Mouse (Mus musculus) NIH3T3 (cell line): ENCODE data around the gene Krt18.
"Not testable (repeated sequence)": the region's sequence is repeated elsewhere in the genome, so short reads cannot be mapped to it uniquely, and the experiment has no call there.

Experiments
- DNase-seq: peaks from one replicate; pipeline ENCODE4 v3.0.0-alpha.2; 2012; ENCODE audit warnings: low read depth

Krt18 gene

DNA sequence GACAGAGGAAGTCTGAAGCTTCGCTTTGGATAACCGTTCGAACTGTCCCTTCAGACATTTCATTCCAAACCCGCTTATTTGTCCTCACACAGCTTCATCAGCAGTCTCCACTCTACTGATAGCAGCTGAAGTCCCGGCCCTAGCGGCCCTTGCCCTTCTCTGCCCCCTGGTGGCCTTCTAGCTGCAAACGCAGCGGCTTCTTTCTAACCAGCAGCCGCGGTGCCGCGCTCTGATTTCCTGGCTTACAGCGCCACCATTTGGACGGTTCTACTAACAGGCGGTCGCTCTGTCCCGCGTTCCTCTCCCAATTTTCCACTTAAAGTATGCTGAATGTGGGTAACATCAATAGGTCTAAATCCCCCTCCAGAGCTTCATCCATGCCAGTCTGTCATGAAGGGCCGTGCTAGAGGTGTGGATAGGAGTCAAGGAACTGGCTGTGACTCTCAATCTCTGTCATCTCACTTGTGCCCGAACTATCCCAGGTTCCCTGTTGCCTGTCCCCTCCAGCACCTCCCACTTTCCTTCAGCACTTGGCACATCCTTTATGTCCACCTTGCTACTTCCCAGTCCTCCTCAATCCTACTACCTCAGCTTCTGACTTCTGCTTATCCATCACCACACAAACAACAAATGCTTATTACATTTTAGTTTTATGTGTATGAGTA lies 37.8 kb downstream of the Krt18 start:
- DNase-seq, result peak; percentile 98

DNA sequence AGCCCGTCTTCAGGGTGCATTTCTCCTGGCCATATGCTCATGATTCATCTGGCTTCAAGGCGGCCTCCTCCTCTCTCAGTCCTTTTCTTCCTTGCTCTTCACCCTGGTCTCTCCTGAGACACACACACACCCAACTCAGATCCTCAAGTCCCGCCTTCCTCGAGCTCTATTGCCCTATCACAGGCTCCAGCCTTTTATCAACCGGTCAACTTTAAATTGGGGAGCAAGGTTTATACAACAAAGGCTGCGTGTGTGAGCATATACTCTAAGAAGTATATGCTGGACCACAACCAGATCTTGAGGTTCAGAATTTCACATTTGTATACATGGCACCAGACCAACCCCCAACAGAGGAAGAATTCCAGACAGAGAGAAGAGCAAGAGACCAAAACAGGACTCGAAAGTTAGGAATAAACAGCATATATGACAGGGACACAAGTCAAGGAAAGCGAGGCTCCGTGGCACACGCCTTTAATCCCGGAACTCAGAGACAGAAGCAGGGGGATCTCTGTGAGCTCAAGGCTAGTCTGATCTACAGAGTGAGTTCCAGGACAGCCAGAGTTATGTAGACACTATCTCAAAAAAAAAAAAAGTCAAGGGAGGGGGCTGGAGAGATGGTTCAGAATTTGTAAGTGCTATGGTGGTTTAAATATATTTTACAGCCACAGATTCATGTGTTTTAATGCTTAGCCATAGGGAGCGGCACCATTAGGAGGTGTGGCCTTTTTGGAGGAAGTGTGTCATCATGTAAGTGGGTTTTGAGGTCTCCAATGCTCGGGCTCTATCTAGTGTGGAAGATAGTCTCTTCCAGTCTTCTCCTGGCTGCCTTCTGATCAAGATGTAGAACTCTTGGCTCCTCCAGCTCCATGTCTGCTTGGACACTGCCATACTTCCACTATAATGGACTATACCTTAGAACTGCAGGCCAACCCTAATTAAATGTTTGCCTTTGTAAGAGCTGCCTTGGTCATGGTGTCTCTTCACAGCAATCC lies 42.8 kb downstream of the Krt18 start:
- DNase-seq, result no peak

DNA sequence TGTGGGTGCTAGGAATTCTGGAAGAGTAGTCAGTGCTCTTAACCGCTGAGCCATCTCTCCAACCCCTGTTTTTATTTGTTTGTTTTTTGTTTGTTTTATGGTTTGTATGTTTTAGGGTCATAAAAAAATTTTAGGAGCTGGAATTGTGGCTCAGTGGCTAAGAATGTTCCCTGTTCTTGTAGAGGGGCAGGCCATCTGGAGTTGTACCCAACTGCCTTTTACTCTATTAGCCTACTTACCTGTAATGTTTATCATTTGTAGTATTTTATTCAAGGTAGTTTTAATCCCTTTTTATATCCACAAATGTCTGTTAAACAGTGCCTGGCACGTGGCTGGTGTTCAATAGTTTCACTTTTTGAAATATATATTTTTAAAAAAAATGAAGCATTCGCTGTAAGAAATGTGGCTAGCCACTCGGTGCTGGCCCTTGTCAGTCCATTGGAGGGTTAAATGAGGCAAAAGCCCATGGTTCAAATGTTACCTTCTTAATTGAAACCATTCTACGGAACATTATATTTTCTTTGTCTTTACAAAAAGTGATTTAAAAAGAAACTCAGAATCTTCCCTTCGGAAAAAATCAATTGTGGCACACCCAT lies 45.1 kb downstream of the Krt18 start:
- no peak for DNase-seq

DNA sequence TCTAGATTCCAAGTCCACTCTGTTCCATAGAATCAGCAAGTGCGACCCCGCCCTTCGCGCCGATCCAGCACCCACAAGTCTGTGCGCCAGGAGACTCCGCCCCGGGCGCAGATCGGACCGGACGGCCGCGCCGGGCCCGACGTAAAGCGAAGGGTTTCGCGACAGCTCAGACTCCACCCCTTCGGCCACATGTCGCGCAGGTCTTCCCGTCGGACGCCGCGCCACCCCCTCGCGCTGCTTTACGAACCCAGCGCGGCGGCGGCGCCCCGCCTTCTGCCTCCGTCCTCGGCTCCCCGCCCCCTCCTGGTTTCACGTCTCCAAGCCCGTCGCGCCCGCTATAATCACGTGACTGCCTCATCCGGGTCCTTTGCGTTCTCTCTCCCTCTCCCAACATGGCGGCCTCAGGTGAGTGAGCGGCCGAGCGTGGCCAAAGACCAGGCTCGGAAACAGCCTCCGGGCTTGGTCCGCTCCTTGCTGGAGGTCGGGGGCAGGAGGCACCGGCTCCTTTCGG lies 45.6 kb downstream of the Krt18 start, which contains the start of gene Eif4b:
Eif4b (plus strand) TSS at position 215 of the 511 bp plus-strand sequence.
- peak; percentile 100 for DNase-seq

DNA sequence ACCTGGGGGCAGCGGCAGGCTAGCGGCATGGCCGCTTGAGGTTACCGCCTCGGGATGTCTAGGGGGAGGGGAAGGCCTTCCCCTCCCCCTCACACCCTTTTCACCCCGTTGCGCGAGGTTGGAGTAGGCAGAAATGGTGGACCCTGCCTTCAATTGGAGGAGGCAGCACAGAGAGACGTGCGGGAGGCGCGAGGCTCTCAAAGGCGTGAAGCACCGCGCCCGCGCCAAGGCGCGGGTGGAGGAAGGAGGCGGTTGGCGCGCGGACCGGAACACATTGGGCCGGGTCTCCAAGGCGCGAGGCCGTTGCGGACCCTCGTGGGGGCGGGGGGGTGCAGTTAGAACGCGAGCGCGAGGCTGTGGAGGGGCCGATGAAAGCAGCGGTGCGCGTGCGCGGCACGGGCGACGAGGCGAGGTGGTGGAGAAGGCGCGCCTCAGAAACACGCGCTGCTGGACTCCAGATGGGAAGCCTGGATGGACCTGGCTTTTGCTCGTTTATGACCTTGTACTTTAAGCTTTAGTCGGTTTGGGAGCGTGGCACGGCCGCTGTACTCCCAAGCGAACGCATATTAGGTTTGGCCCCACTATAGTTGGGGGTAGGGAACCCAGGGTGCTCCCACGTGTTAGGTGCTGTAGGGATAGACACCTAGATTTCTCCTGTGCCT lies 46.2 kb downstream of the Krt18 start:
- DNase-seq, result peak; percentile 74

DNA sequence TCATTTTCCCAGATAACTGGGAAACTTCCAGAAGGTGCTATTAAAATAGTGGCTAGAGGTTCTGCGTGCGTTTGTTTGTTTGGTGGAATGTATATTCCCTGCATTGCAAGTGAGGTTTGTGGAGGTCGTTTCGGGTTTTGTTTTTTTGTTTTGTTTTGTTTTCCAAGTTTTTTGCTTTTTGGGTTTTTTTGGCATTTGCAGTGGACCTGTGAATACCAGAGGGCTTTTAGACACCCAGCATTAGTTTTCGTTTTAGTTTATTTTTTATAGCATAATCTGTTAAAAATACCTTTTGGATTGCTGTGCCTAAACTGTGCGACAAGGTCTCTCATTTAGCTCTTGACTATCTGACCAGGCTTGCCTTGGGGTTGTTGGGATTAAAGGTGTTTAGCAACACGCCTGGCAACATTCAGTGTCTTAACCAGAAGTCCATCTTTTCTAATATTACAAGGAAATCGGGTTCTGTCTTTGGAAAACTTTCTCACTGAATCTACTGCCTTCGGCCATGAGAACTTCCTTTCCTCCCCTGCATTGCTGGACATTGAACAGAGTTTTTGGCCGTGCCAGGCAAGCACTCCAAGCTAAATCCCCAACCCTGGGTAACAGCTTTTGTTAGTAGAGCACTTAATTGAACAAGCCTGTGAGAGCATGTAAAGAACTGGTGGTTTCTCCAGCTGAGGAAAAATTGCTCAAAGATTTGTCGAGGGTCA lies 47.1 kb downstream of the Krt18 start:
- no peak for DNase-seq

DNA sequence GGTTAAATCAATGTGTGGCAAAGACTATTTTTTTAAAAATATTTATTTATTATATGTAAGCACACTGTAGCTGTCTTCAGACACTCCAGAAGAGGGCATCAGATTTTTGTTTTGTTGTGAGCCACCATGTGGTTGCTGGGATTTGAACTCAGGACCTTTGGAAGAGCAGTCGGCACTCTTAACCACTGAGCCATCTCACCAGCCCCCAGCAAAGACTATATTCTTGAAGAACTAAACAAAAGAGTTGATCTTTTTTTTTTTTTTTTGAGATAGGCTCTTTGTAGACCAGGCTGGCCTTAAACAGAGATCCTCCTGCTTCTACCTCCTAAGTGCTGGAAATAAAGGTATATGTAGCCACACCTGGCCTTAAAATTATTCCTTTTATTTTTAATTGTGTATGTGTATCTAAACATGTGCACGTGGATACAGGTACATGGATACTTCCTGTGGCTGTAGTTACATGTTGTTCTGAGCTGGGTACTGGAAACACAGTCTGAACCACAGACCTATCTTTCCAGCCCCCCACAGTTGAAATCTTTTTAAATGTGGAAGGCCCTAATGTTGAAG lies 49.2 kb downstream of the Krt18 start:
- DNase-seq, result no peak

DNA sequence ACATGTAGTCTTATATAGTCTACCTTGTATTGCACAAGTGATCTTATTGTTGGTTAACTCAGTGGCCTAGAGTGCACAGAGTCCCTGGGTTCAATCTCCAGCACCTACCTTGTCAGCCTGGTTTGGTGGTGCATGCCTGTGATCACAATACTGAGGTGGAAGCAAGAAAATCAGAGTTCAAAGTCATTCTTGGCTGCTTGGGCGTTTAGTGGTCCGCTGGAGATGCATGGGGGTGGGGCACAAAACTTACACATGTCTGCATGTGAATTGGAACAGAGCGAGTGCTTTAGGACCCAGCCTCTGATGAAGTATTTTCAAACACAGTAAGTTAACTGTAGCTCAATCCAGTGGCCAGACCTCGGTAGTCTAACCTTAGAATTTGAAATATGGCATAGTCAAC lies 51.2 kb downstream of the Krt18 start:
- DNase-seq, result no peak

DNA sequence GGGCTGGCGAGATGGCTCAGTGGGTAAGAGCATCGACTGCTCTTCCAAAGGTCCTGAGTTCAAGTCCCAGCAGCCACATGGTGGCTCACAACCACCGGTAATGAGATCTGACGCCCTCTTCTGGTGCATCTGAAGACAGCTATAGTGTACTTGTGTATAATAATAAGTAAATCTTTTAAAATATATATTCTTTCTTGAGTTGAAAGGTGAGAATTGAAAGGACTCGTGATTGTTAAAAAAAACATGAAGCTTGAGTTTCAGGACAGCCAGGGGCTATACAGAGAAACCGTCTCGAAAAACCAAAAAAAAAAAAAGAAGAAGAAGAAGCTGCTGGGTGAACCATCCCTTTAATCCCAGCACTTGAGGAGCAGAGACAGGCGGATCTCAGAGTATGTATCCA lies 51.9 kb downstream of the Krt18 start:
- not testable (repeated sequence) for DNase-seq

DNA sequence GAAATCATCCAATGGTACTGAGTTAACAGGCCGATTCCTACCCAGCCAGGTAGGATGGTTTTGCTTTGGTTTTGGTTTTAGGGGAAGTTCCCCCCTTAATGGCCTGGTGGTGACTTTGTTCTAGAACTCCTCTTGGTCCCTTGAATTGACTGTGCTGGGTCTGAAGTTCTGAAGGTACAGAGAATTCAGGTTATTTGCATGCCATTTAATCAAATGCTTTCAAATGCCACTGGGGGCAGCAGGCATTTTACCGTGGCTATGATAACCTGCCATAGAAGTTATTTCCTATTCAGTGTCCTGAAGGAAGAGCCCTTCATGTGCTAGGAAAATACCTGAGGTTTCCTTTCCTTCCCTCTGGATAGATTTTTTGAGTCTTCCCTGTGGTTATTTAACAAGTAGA lies 52.4 kb downstream of the Krt18 start:
- no peak for DNase-seq
